Mouse (Mus musculus): Measurements from ENCODE around the gene Dusp3. TPM values are rescaled to one million over a fixed set of nuclear protein-coding genes. Genes with fewer than 3 reads are reported as not detected.
"Not testable (repeated sequence)": the region's sequence is repeated elsewhere in the genome, so short reads cannot be mapped to it uniquely, and the experiment has no call there.

The Dusp3 gene
- polyA plus RNA-seq, 1 experiment from 2014 or later, result 16.5 TPM

GRCm38 (mm10) chr11:101985990-101986389, 823 bp downstream of the Dusp3 start:
- H3K4me1 ChIP-seq (ENCODE audit: control insufficient read depth, insufficient read depth, low read length), result peaks cover 14% of the 10 kb centered on the region
- no peaks in the 10 kb centered on the region for H3K36me3 ChIP-seq (ENCODE audit: control insufficient read depth, insufficient read depth, low read length)
- H3K4me3 ChIP-seq (replicated peaks; ENCODE audit: low read depth, low read length), result no peak overlapping the region
- H3K27ac ChIP-seq (replicated peaks; ENCODE audit: low read depth, low read length), result no peak overlapping the region
- H3K9ac ChIP-seq (replicated peaks; ENCODE audit: low read length), result no peak overlapping the region
- no peak overlapping the region for H3K4me2 ChIP-seq (ENCODE audit: low read length)
- H3K27me3 ChIP-seq (ENCODE audit: control insufficient read depth, insufficient read depth, low read length), result no peaks in the 10 kb centered on the region
- WGBS, result 10% methylated on average over 10 of the region's 10 CpGs
- ATAC-seq (ENCODE audit: low FRiP score, low TSS enrichment), result no peak
- peak; percentile 93 for DNase-seq
- no peaks in the 10 kb centered on the region for H3K9me3 ChIP-seq (ENCODE audit: control insufficient read depth, low read length)

- peaks cover 14% of the 10 kb centered on the region for H3K4me1 ChIP-seq (ENCODE audit: control insufficient read depth, insufficient read depth, low read length)
- H3K9ac ChIP-seq (replicated peaks; ENCODE audit: low read length); H3K27me3 ChIP-seq (ENCODE audit: control insufficient read depth, insufficient read depth, low read length); H3K36me3 ChIP-seq (ENCODE audit: control insufficient read depth, insufficient read depth, low read length); H3K4me3 ChIP-seq (replicated peaks; ENCODE audit: low read depth, low read length); ATAC-seq (ENCODE audit: low FRiP score, low TSS enrichment); H3K27ac ChIP-seq (replicated peaks; ENCODE audit: low read depth, low read length); DNase-seq; H3K9me3 ChIP-seq (ENCODE audit: control insufficient read depth, low read length): not testable (repeated sequence)
- whole genome bisulfite sequencing, result 71% methylated on average over 6 of the region's 6 CpGs
- peak overlapping the region; percentile 99; the same call in 1 of the 2 replicates for H3K4me2 ChIP-seq (ENCODE audit: low read length)
These were observed 1.4 kb downstream of the Dusp3 start for GRCm38 (mm10) chr11:101985450-101985849.

GRCm38 (mm10) chr11:101984054-101985025, 2.5 kb downstream of the Dusp3 start, which contains the start of gene Cfap97d1:
Cfap97d1 (plus strand) TSS chr11:101984279.
- peak within 1 kb of the TSS; percentile 63 for H3K4me3 ChIP-seq (replicated peaks; ENCODE audit: low read depth, low read length)
- no peaks in the 10 kb centered on the region for H3K36me3 ChIP-seq (ENCODE audit: control insufficient read depth, insufficient read depth, low read length)
- no peaks in the 10 kb centered on the region for H3K9me3 ChIP-seq (ENCODE audit: control insufficient read depth, low read length)
- H3K4me1 ChIP-seq (ENCODE audit: control insufficient read depth, insufficient read depth, low read length), result peaks cover 14% of the 10 kb centered on the region
- WGBS, result 1% methylated on average over 70 of the region's 71 CpGs
- ATAC-seq (ENCODE audit: low FRiP score, low TSS enrichment) (peak; percentile 81), DNase-seq (peak; percentile 96)
- H3K27me3 ChIP-seq (ENCODE audit: control insufficient read depth, insufficient read depth, low read length), result no peaks in the 10 kb centered on the region
- H3K9ac ChIP-seq (replicated peaks; ENCODE audit: low read length), result peak within 1 kb of the TSS; percentile 73
- H3K27ac ChIP-seq (replicated peaks; ENCODE audit: low read depth, low read length), result peak within 1 kb of the TSS; percentile 70
- peak within 1 kb of the TSS; percentile 99 for H3K4me2 ChIP-seq (ENCODE audit: low read length)

GRCm38 (mm10) chr11:101983431-101983921, 3.3 kb downstream of the Dusp3 start:
- H3K4me3 ChIP-seq (replicated peaks; ENCODE audit: low read depth, low read length), result peak overlapping the region; percentile 63; the same call in 1 of the 2 replicates
- no peak for DNase-seq
- no peak for ATAC-seq (ENCODE audit: low FRiP score, low TSS enrichment)
- peaks cover 14% of the 10 kb centered on the region for H3K4me1 ChIP-seq (ENCODE audit: control insufficient read depth, insufficient read depth, low read length)
- H3K27me3 ChIP-seq (ENCODE audit: control insufficient read depth, insufficient read depth, low read length), result no peaks in the 10 kb centered on the region
- no peaks in the 10 kb centered on the region for H3K9me3 ChIP-seq (ENCODE audit: control insufficient read depth, low read length)
- WGBS, result 74% methylated on average over 10 of the region's 10 CpGs
- no peak overlapping the region for H3K9ac ChIP-seq (replicated peaks; ENCODE audit: low read length)
- H3K27ac ChIP-seq (replicated peaks; ENCODE audit: low read depth, low read length), result no peak overlapping the region
- no peaks in the 10 kb centered on the region for H3K36me3 ChIP-seq (ENCODE audit: control insufficient read depth, insufficient read depth, low read length)
- peak overlapping the region; percentile 99 for H3K4me2 ChIP-seq (ENCODE audit: low read length)

- WGBS, result 65% methylated on average over 6 of the region's 6 CpGs
- Histone ChIP-seq H3K36me3 (ENCODE audit: control insufficient read depth, insufficient read depth, low read length) (no peaks in the 10 kb centered on the region), H3K4me3 (replicated peaks; ENCODE audit: low read depth, low read length) (no peak overlapping the region), H3K9me3 (ENCODE audit: control insufficient read depth, low read length) (no peaks in the 10 kb centered on the region), H3K4me1 (ENCODE audit: control insufficient read depth, insufficient read depth, low read length) (peaks cover 14% of the 10 kb centered on the region), H3K4me2 (ENCODE audit: low read length) (peak overlapping the region; percentile 99), H3K9ac (replicated peaks; ENCODE audit: low read length) (no peak overlapping the region), H3K27ac (replicated peaks; ENCODE audit: low read depth, low read length) (no peak overlapping the region), H3K27me3 (ENCODE audit: control insufficient read depth, insufficient read depth, low read length) (no peaks in the 10 kb centered on the region)
- no peak for ATAC-seq (ENCODE audit: low FRiP score, low TSS enrichment)
- DNase-seq, result no peak
These were observed 3.8 kb downstream of the Dusp3 start for GRCm38 (mm10) chr11:101982981-101983411.

- Histone ChIP-seq H3K4me3 (replicated peaks; ENCODE audit: low read depth, low read length) (no peak overlapping the region), H3K36me3 (ENCODE audit: control insufficient read depth, insufficient read depth, low read length) (no peaks in the 10 kb centered on the region), H3K4me1 (ENCODE audit: control insufficient read depth, insufficient read depth, low read length) (peaks cover 14% of the 10 kb centered on the region), H3K9ac (replicated peaks; ENCODE audit: low read length) (no peak overlapping the region), H3K27me3 (ENCODE audit: control insufficient read depth, insufficient read depth, low read length) (no peaks in the 10 kb centered on the region), H3K4me2 (ENCODE audit: low read length) (no peak overlapping the region), H3K27ac (replicated peaks; ENCODE audit: low read depth, low read length) (no peak overlapping the region), H3K9me3 (ENCODE audit: control insufficient read depth, low read length) (no peaks in the 10 kb centered on the region)
- ATAC-seq (ENCODE audit: low FRiP score, low TSS enrichment) (no peak), DNase-seq (no peak)
- WGBS, result 91% methylated on average over 12 of the region's 12 CpGs
These were observed 5.0 kb downstream of the Dusp3 start for GRCm38 (mm10) chr11:101981850-101982249.

GRCm38 (mm10) chr11:101980603-101981157, 6.1 kb downstream of the Dusp3 start:
- ATAC-seq (ENCODE audit: low FRiP score, low TSS enrichment) (no peak), DNase-seq (no peak)
- H3K4me2 ChIP-seq (ENCODE audit: low read length), result no peak overlapping the region
- no peaks in the 10 kb centered on the region for H3K9me3 ChIP-seq (ENCODE audit: control insufficient read depth, low read length)
- no peaks in the 10 kb centered on the region for H3K36me3 ChIP-seq (ENCODE audit: control insufficient read depth, insufficient read depth, low read length)
- H3K9ac ChIP-seq (replicated peaks; ENCODE audit: low read length), result no peak overlapping the region
- H3K4me3 ChIP-seq (replicated peaks; ENCODE audit: low read depth, low read length), result no peak overlapping the region
- WGBS, result 74% methylated on average over 9 of the region's 9 CpGs
- H3K27me3 ChIP-seq (ENCODE audit: control insufficient read depth, insufficient read depth, low read length), result no peaks in the 10 kb centered on the region
- peaks cover 14% of the 10 kb centered on the region for H3K4me1 ChIP-seq (ENCODE audit: control insufficient read depth, insufficient read depth, low read length)
- H3K27ac ChIP-seq (replicated peaks; ENCODE audit: low read depth, low read length), result no peak overlapping the region

- Histone ChIP-seq H3K9me3 (ENCODE audit: control insufficient read depth, low read length) (no peaks in the 10 kb centered on the region), H3K4me2 (ENCODE audit: low read length) (no peak overlapping the region), H3K9ac (replicated peaks; ENCODE audit: low read length) (no peak overlapping the region), H3K27me3 (ENCODE audit: control insufficient read depth, insufficient read depth, low read length) (no peaks in the 10 kb centered on the region), H3K36me3 (ENCODE audit: control insufficient read depth, insufficient read depth, low read length) (no peaks in the 10 kb centered on the region), H3K27ac (replicated peaks; ENCODE audit: low read depth, low read length) (no peak overlapping the region), H3K4me3 (replicated peaks; ENCODE audit: low read depth, low read length) (no peak overlapping the region), H3K4me1 (ENCODE audit: control insufficient read depth, insufficient read depth, low read length) (peaks cover 10% of the 10 kb centered on the region)
- 89% methylated on average over 5 of the region's 5 CpGs for WGBS
- ATAC-seq (ENCODE audit: low FRiP score, low TSS enrichment), result no peak
- no peak for DNase-seq
These were observed 7.7 kb downstream of the Dusp3 start for GRCm38 (mm10) chr11:101979140-101979539.
